Mouse (Mus musculus): ENCODE measurements at regions not wholly inside any gene's neighbourhood (a gene's known extent, or its start where the extent isn't known, plus 50 kb on each side); places are given as distances from the start of the nearest gene placed in this dataset.
A peak's percentile ranks its signal among the peaks of the same experiment; 100 is the strongest.

DNA sequence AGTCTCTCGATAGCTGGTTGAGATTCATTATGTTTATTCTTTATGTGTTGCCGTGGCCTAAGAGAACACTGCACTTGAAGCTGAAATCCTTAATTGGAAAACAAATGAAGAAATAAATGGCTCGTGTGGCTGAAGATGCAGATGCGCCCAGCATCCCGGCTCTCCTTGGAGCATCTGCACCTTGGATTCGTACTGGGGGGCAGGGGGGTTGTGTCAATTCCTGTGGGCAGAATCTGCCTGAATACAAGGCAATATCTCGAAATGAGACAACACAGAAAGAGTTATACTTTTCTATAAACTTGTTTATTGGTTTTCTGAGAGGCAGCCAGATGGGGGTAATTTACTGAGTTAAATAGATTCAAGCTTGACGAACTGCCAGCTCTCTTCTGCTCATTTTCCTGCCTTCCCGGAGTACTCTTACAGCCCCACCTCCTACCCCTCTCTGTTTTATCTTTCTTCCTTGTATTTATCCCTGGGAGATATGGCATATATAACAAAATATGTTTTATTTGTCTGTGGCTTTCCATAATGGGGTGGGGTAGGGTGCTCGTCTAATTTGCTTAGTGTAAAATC, 229.1 kb downstream of the Pmp22 start:
- Histone ChIP-seq H3K4me3 (no peak overlapping the region), H3K27ac (no peak overlapping the region)
- no peak for DNase-seq (ENCODE audit: extremely low spot score in 1 of 2, low spot score in 2 of 2)
- intact Hi-C loops (cut with DNase I): no loop called here
- no peak for TF ChIP-seq CTCF (IDR thresholded peaks at IDR 0.05)

DNA sequence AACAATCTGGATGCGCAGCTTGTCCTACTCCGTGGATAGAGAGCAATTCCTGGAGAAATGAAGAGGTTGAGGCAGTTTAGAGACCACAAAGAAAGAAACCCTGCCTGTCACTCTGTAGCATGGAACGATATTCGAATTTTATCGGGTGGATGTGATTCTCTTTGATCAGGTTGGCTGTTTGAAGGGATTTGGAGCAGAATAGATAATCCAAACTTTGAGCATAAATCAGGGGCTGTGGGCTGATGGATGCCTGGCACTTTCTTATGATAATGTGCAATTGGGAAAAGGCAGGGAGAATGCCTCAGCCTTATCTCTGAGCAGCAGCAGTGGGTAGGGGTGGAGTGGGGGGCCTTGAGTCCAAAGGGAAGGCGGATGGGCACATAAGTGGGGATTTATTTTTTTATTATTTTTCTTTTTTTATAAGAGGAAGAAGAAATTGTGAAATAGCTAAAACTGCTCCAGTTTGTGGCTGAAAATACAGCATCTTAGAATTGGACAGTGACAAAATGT, 239.0 kb downstream of the Pmp22 start:
- DNase-seq (ENCODE audit: extremely low spot score in 1 of 2, low spot score in 2 of 2): no peak
- TF ChIP-seq CTCF (IDR thresholded peaks at IDR 0.05): no peak
- Histone ChIP-seq H3K27ac (no peak overlapping the region), H3K4me3 (no peak overlapping the region)
- intact Hi-C loops (cut with DNase I): no loop called here

DNA sequence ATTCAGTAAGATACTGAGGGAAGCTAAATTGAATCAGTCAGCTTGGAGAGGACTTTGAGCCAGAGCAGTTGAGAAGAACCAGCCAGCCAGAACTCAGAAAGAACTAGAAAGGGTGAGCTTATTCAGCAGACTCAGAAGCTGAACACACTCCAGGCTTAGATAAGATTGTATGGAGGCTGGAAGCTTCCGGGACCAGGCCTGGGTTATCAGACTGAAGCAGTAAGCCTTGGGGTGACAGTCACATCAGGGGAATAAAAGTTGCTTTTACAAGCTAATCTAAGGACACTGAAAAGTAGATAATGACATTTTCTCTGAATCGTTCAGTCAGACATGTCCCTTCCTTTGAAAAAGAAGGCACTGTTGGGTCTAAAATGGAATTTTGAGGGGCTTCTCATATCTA, 240.7 kb downstream of the Pmp22 start:
- Histone ChIP-seq H3K27ac (no peak overlapping the region), H3K4me3 (no peak overlapping the region)
- intact Hi-C loops (cut with DNase I): no loop called here
- no peak for TF ChIP-seq CTCF (IDR thresholded peaks at IDR 0.05)
- no peak for DNase-seq (ENCODE audit: extremely low spot score in 1 of 2, low spot score in 2 of 2)

DNA sequence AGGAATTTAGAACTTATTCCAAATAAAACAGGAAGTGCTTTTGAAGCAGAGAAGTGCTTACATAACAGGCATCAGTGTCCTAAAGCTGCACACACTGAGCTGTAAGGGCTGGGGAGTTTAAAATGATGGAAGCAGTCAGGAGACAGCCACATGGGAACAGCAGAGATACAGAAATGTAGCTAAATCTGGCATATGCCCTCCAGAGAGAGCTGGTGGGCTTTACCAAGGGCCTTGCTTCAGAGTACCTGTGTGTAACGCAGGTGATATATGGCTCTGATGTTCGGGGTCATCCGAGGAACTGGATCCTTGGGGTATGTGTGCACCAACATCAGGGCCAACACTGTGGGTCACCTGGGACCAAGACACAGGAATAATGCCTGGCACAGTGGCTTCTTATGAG, 247.5 kb downstream of the Pmp22 start:
- intact Hi-C loops (cut with DNase I): no loop called here
- H3K4me3 ChIP-seq: no peak overlapping the region
- no peak overlapping the region for H3K27ac ChIP-seq
- DNase-seq (ENCODE audit: extremely low spot score in 1 of 2, low spot score in 2 of 2): no peak
- no peak for TF ChIP-seq CTCF (IDR thresholded peaks at IDR 0.05)

GRCm38 (mm10) chr11:63376991-63377390, 248.2 kb downstream of the Pmp22 start:
- TF ChIP-seq CTCF (IDR thresholded peaks at IDR 0.05): no peak
- no peak overlapping the region for H3K27ac ChIP-seq
- H3K4me3 ChIP-seq: no peak overlapping the region
- no peak for DNase-seq (ENCODE audit: extremely low spot score in 1 of 2, low spot score in 2 of 2)
- intact Hi-C loops (cut with DNase I): no loop called here

DNA sequence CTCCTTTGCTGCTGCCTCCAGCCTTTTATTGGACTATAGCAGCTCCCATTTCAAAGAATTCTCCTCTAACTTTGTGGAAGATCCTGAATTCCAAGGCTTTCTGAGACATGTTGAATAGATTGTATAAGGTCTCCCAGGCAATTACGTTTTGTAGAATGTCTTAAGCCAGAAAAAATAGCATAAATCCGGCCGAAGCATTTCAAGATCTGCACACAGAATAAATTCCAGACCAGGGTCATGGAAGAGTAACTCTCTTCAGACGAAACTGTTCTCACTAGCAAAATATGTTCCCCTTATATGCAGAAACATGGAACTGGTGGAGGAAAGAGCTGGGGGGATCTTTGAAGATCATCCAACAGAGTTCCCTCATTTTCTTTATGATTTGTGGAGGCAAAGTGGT, 259.5 kb downstream of the Pmp22 start:
- no peak for DNase-seq (ENCODE audit: extremely low spot score in 1 of 2, low spot score in 2 of 2)
- intact Hi-C loops (cut with DNase I): no loop called here
- no peak for TF ChIP-seq CTCF (IDR thresholded peaks at IDR 0.05)

GRCm38 (mm10) chr11:63391478-63391877, 262.7 kb downstream of the Pmp22 start:
- DNase-seq (ENCODE audit: extremely low spot score in 1 of 2, low spot score in 2 of 2): no peak
- intact Hi-C loops (cut with DNase I): loop anchor here (5.0 to 10.0 kb wide), 3 partner anchors 129 to 647 kb away; no protein-coding TSS in a partner anchor
- H3K27ac ChIP-seq: no peak overlapping the region
- TF ChIP-seq CTCF (IDR thresholded peaks at IDR 0.05): peak; percentile 60
- H3K4me3 ChIP-seq: no peak overlapping the region

More for the DNA sequence above, 259.5 kb downstream of the Pmp22 start:
- Histone ChIP-seq H3K4me3 (no peak overlapping the region), H3K27ac (no peak overlapping the region)

DNA sequence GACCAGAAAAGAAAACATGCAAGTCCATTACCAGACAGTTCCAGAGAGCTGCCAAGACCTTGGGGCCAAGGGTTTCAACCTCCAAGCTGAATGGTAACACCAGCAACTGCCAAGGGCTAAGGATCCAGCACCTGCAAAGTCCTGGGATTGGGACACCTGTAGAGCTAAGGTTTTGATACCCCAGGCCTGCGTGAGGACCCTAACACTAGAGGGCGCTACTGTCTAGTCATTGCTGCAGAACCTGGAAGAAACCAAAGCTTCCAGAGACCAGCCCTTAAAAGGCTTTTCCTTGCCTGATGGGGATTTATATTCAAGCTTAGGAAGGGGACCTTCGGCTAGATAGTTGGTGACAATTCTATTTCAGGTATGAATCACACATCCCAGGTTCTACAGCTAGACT, 263.6 kb downstream of the Pmp22 start:
- intact Hi-C loops (cut with DNase I): loop anchor here (5.0 to 10.0 kb wide), 3 partner anchors 130 to 648 kb away; no protein-coding TSS in a partner anchor
- peak; percentile 53 for TF ChIP-seq CTCF (IDR thresholded peaks at IDR 0.05)
- peak in 1 of 2 experiments; percentile 14 for DNase-seq (ENCODE audit: extremely low spot score in 1 of 2, low spot score in 2 of 2)
- no peak overlapping the region for H3K4me3 ChIP-seq
- H3K27ac ChIP-seq: no peak overlapping the region

DNA sequence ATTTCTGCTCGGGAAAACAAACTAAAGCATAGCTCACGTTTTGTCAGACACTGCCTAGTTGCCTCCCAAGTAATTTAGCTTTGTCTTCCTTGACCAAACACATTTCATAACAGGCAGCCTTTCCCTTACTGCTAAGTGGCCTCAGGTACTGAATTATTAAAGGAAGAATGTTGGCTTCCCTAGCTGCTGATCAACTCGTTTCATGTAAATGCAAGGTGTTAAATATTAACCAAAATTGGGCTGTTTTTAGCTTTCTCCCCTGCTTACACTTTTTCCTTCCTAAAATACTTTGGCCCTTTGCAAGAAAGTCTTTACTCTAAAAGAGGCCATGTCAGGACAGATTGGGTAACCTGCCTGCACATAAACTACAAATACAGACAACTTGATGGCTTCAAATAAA, 265.4 kb downstream of the Pmp22 start:
- Histone ChIP-seq H3K27ac (no peak overlapping the region), H3K4me3 (no peak overlapping the region)
- intact Hi-C loops (cut with DNase I): loop anchor here (5.0 to 10.0 kb wide), 3 partner anchors 132 to 649 kb away; no protein-coding TSS in a partner anchor
- TF ChIP-seq CTCF (IDR thresholded peaks at IDR 0.05): no peak
- DNase-seq (ENCODE audit: extremely low spot score in 1 of 2, low spot score in 2 of 2): no peak

GRCm38 (mm10) chr11:63396386-63396785, 267.6 kb downstream of the Pmp22 start:
- Histone ChIP-seq H3K27ac (no peak overlapping the region), H3K4me3 (no peak overlapping the region)
- DNase-seq (ENCODE audit: extremely low spot score in 1 of 2, low spot score in 2 of 2): no peak
- TF ChIP-seq CTCF (IDR thresholded peaks at IDR 0.05): no peak
- intact Hi-C loops (cut with DNase I): loop anchor here (10.0 kb wide), 1 partner anchor 652 kb away; no protein-coding TSS in a partner anchor

- DNase-seq (ENCODE audit: extremely low spot score in 1 of 2, low spot score in 2 of 2): no peak
- intact Hi-C loops (cut with DNase I): loop anchor here (5.0 to 10.0 kb wide), 4 partner anchors 510 to 1565 kb away; no protein-coding TSS in a partner anchor
- H3K4me3 ChIP-seq: no peak overlapping the region
- no peak overlapping the region for H3K27ac ChIP-seq
- no peak for TF ChIP-seq CTCF (IDR thresholded peaks at IDR 0.05)
Measured at GRCm38 (mm10) chr11:63402741-63403140, 274.0 kb downstream of the Pmp22 start.

- TF ChIP-seq CTCF (IDR thresholded peaks at IDR 0.05): peak; percentile 96
Measured at GRCm38 (mm10) chr11:63404719-63405118, 275.9 kb downstream of the Pmp22 start.

DNA sequence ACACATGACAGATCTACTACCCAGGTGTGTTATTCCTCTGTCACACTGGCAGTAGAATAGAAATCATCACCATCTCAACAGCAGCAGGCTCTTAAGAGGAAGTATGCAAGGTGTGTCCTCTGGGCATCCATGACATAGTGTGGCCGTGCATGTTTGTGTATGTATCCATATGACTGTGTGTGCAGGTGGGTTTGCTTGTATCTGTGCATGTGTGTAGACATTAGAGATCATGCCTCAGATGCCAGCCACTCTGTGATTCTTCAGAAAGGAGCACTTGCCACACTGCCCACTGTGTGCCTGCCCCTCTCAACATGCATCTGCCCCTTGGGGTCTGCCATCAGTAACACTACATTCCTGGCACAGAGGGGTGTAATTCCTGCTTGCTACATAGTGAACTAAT, 280.6 kb downstream of the Pmp22 start:
- intact Hi-C loops (cut with DNase I): loop anchor here (10.0 kb wide), 1 partner anchor 1485 kb away; no protein-coding TSS in a partner anchor
- no peak for DNase-seq (ENCODE audit: extremely low spot score in 1 of 2, low spot score in 2 of 2)
- H3K27ac ChIP-seq: no peak overlapping the region
- TF ChIP-seq CTCF (IDR thresholded peaks at IDR 0.05): no peak
- no peak overlapping the region for H3K4me3 ChIP-seq

More at GRCm38 (mm10) chr11:63404719-63405118, 275.9 kb downstream of the Pmp22 start:
- intact Hi-C loops (cut with DNase I): loop anchor here (2.0 to 10.0 kb wide), 5 partner anchors 508 to 1563 kb away; no protein-coding TSS in a partner anchor
- Histone ChIP-seq H3K27ac (no peak overlapping the region), H3K4me3 (no peak overlapping the region)
- peak; percentile 70 to 76 for DNase-seq (ENCODE audit: extremely low spot score in 1 of 2, low spot score in 2 of 2)

All from left cerebral cortex, adult 2 months (tissue).